In the genomic region with DNA sequence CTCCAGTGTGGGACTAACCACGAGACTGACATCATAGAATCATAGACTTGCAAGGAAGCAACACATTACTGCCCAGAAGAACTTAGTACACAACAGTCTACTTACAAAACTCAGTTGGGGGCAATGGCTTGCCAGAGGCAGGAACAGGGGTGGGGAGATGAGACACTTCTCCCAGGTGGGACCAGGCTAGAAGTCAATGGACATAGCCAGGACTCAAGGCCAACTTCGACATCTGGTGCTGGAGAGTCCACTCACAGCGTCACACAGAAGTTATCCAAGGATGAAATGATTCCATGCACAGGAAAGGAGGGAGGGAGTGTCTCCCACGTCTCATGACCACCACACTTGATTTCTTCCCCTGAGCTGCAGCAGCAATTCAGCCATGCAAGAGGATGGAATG, we compare ENCODE assay signal across 17 mouse cellular contexts. TPM values are rescaled to one million over a fixed set of nuclear protein-coding genes. Genes with fewer than 3 reads are reported as not detected.
"Had no signal": no experiment of that assay in that cellular context is flagged by ENCODE, and none has a peak within 500 bp of the region (broad histone marks: within the 10 kb centered on the region; RNA-seq: fewer than 3 reads in every experiment).

No protein-coding gene starts in this region.

- H3K27ac ChIP-seq: macrophage; midbrain, embryonic 13.5 days; midbrain, embryonic 15.5 days; neural tube, embryonic 12.5 days had no signal

- H3K9me3 ChIP-seq: midbrain, embryonic 13.5 days; midbrain, embryonic 15.5 days; neural tube, embryonic 12.5 days had no signal

- H3K36me3 ChIP-seq: midbrain, embryonic 13.5 days; midbrain, embryonic 15.5 days; neural tube, embryonic 12.5 days had no signal

- H3K4me1 ChIP-seq: midbrain, embryonic 13.5 days; midbrain, embryonic 15.5 days; neural tube, embryonic 12.5 days had no signal

- H3K4me3 ChIP-seq: megakaryocyte, embryonic 14.5 days; midbrain, embryonic 13.5 days; midbrain, embryonic 15.5 days; neural tube, embryonic 12.5 days had no signal

- DNase-seq: lung, adult 18-20 months; lung, embryonic 14.5 days; lung, postnatal 10 days; lung, postnatal 36 days; right cerebral cortex, postnatal 14 days; spleen, adult 18-20 months; thymus, adult 18-20 months; thymus, postnatal 14 days; thymus, postnatal 4 days had no signal

- H3K27me3 ChIP-seq: midbrain, embryonic 13.5 days; midbrain, embryonic 15.5 days; neural tube, embryonic 12.5 days had no signal

RNA-seq across cellular contexts. Expression of gene Galnt15, which starts 50.6 kb away (rescaled TPM):
- total RNA-seq: megakaryocyte progenitor cell, adult 5-6 weeks; monocyte, adult 5-6 weeks; neutrophil, adult 5-6 weeks had no signal
- polyA plus RNA-seq: macrophage had no signal
